Mouse (Mus musculus): Measurements from ENCODE around the gene AI597479.
A peak's percentile ranks its signal among the peaks of the same experiment; 100 is the strongest.
"Not testable (repeated sequence)": the region's sequence is repeated elsewhere in the genome, so short reads cannot be mapped to it uniquely, and the experiment has no call there.

The AI597479 gene

DNA sequence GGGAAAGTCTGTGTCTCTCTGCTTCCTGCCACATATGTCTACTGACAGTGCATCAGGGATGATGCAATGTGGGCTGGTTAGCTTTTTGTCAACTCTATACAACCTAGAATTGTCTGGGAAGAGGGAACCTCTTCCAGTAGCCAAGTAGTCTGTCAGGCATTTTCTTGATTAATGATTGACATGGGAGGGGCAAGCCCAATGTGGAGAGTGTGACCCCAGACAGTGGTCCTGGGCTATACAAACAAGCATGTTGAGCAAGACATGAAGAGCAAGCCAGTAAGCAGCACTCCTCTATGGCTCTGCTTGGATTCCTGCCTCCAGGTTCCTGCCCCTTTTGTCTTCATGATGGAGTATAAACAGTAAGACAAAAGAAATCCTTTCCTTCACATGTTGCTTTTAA is 28.7 kb downstream of the AI597479 start:
- DNase-seq: no peak

DNA sequence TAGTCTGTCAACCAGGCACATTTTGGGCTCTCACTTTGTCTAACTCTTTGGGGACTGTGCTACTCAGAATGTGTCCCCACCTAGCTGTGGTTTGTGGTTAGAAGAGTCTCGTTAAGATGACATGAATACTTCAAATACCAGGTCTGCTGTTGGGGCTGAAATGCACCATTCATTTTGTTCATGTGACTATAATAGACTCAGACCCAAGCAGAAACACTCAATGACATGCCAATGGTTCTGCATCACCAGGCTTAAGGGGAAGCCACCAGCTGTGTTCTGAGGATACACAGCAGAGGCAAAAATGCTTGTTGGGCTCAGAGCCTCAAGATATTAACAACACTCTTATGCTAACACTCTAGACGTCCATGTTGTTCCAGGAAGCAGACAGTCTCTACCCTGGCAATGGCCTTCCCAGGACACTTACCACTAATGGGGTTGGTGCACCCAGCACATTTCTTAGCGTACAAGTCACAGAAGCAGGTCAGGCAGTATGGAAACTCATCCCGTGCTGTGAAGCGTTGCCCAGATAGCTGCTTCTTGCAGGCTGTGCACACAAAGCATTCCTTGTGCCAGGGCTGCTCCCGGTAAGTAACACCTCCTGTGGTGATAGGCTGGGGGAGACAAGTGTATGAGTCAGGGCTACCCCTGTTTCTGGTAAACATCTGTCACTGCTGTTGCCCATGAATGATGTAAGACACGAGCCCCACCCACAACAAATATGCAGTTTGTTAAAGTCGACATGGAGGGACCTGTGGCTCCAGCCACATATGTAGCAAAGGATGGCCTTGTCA is 29.5 kb downstream of the AI597479 start:
- no peak for DNase-seq

DNA sequence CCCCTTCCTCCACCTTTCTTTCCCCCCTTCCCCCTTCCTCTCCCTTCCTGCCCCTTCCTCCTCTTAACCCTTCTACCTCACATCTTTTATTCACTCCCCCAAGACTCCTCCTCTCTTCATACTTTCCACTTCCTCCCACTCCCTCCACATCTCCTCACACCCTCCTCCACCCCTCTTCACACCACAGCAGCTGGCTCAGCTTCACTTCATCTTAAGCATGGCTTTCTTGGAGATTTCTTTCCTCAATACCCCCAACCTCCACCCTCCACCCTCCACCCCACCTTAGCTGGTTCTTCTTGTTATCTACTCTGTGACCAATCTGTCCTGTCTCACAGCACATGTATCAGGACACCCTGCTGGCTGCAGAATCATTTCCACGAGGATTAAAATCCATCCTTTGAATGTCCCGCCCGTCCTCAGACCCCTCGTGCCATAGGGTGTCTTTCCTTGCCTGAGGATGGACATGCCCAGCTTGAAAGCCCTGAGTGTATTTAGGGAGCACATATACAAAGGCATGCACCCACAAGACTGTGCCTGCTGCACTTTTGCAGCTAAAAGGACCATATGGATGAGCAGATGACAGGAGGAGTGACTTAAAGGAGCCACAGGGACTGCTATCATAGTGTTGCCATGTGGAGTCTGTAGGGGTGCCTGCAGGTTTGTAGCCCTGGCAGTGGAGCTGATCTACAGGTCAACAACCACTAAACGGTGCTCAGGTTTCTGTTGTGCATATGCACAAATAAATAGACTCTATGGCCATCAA is 31.9 kb downstream of the AI597479 start:
- no peak for DNase-seq

DNA sequence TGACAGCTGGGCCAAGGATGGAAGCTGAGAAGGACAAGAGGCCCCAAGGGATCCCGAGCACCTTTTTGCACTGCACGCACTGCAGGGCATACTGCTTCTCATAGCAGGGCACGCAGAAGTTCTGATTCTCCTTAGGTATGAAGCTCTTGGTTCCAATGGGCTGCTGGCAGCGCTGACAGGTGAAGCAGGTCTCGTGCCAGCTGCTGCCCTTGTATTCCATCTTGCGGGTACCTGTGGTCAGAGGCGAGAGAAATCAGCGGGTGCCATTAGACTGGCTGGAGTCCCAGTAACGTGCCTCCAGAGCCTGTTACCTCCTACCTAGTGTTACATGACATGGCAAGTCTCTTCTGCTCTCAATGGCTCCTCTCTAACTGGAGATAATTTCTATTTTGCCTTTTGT is 33.1 kb downstream of the AI597479 start:
- no peak for DNase-seq

DNA sequence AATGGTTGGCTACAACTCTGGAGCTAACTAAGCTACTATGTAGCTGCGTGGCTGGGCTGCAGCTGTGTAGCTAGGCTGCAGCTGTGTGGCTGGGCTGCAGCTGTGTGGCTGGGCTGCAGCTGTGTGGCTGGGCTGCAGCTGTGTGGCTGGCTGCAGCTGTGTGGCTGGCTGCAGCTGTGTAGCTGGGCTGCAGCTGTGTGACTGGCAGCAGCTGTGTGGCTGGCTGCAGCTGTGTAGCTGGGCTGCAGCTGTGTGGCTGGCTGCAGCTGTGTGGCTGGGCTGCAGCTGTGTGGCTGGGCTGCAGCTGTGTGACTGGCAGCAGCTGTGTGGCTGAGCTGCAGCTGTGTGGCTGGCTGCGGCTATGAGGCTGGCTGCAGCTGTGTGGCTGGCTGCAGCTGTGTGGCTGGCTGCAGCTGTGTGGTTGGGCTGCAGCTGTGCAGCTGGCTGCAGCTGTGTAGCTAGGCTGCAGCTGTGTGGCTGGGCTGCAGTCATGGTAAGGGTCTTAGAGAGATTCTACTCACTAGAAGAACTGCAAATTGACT is 38.0 kb downstream of the AI597479 start:
- DNase-seq: not testable (repeated sequence)

DNA sequence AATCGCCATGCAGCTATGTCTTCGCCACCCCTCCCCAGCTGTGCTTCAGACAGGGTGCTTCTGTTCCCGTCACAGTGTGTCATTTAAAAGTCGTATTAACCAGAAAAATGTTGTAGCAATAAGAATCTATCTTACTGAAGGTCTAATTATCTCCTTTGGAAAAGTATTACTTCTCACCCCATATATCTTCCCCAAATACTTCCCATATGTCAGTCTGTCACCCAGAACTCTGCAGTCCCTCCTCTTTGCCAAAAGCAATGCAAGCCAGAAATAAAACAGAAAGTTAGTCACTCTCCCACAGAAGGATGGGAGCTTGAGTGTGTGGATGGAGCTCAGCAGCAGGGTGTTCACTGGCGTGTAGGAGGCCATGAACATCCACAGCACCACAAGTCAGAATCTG is 38.8 kb downstream of the AI597479 start:
- DNase-seq: no peak

DNA sequence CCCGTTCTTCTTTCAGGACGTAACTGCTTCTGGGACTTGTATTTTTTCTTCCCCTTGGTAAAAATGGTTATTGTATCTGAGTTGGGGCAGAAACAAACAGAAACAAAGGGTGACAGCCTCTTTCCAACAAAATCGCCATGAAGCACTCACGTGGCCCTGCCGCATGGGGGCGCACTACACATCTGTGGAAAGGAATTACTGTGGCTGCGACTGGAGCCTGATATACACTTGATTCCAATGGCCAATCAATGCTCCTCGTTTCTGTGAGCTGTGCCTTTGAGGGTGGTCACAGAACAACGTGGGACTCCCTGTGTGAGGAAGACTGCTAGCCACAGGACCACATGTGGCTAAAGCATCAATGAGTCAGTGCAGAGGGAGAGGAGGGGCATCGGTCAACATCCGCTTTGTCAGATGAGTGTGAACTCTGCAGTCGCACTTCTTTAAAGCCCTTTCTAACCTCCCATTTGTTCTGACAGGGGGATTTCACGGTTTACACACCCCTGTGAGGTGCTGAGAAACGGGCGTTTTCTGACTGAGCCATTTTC is 39.8 kb downstream of the AI597479 start:
- no peak for DNase-seq

DNA sequence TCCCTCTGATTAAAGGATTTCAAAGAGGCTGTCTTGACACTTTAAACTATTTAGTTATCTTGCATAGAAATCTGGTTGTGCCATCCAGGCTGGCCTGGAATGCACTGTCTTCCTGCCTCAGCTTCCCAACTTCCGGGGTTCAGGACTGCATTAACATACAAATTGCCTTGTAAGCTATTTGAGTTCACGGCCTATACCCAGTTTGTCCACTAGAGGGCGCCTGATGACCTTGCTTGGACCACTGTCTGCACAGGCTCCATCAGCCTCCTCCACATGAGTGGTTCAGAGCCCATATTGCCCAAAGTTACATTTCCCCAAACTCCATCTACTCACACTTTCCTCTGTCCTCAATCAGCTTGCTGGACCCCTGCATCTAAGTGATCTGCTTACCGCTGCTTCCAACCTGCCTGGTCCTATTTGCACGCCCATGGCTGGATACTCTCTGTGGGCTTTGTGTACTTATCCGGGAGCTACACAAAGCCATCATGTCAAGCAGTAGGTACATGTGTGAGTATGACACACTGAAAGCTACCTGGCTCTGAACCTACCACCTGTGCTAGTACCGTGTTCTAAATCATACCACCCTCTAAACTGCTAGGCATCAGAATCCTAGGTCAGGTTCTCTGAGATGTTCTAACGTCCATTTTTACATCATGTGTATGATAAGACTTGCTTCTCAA is 41.2 kb downstream of the AI597479 start:
- peak; percentile 83 for DNase-seq

DNA sequence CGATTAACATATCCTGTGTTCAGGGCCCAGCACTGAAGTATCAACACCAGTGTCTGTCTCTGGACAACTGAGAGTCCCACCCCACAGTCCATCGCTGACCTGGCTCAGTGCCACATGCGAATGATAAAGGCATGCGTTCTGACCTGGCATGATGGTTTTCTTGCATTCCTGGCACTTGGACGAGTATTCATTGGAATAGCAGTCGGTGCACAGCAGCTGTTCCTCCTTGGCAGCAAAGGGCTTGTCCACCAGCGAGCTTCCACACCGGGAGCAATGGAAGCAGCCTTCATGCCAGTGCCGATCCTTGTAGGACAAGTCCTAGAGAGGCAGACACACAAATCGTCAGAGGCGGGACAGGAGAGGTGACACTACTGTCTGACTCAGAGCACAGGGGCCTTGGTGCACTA is 43.0 kb downstream of the AI597479 start:
- no peak for DNase-seq

DNA sequence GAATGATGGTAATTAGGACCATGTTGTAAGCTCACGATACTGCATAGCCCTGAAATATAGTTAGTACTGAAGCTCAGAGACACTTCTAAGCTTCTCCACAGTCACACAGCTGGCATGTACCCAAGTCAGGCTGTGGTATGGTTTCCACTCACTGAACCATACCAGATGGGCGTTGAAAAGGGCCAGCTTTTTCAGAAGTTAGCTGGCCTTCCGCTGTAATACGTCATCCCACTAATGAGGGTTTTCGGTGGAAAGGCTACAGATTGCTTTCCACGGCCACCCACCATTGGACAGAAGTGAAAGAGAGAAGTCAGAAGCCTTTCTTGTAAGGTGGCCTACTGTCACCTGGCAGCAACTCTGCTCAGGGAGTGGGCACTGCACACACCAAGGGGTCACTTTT is 44.3 kb downstream of the AI597479 start:
- no peak for DNase-seq

DNA sequence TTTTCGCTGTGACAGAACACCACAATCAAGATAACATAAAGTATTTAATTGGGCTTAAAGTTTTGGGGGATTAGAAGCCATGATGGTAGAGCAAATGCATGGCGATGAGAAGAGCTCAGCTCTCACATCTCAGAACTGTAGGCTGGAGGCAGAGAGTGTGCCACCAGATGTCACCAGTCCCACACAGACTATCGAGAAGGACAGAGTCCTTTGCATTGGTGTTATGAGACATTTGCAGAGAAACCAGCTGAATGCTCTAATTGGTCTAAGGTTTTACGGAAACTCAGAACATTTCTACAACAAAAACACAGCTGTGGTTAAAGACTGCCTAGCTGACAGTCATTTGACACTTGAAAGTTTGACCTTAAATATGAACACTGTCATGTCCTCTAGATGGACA is 44.8 kb downstream of the AI597479 start:
- no peak for DNase-seq

DNA sequence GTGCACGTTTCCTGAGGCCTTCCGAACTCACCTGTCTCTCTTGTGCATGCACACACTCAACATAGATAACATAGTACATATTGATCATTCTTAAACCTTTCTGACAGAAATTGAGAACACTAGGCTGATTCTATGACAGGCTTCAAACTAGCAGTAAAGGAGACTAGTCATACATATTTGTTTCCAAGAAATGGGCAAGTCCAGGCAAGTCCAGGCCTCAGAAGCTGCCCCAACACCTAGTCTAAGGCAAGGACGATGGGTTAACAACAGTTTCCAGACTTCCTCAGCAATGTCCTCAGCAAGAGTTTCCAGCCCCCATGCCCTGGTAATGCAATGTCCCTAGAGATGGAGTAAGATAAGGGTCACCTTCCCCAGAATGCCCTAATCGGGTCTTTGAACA is 45.3 kb downstream of the AI597479 start:
- DNase-seq: no peak

DNA sequence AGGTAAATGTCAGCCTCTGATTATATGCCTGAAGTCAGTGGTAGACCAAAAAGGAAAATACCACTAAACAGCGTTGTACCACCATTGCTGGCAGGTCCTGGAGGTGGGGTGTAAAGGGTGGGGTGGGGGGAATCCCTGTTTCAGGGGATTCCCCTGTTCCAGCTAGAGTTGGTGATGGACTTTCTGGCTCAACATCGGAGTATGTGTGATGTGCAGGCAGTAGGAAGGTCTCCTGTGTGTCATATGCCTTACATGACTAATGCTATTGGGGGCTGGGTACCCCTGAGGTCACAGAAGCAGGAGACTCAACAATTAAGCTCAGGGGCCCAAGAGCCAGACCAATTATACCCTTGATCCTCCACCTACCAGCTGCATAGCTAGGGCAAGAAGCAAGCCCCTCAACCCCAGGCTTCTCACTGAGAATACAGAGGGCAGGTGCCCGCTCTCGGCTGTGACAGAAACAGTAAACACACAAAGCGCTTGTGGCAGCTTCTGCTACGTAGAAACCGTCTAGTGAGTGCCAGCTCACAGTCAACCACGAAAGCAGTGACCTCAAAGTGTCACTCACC is 45.9 kb downstream of the AI597479 start:
- no peak for DNase-seq

DNA sequence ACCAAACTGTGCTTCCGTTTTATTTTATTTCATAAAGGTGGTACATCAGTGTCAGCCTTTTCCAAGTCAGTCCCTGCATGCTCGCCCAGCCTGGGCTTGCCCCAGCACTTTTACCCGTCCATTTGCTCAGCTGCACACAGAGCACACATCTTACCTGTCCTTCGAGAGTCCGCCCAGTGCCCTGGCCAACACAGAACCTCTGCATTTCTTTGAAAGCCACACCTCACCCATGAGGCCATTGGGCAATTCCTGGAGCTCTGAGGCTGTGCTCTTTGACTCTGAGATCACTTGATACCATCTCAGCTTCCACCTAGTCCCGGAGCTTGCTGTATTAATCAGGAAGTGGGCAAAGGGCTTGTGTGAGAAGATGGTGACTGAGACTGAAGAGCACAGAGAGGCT is 46.9 kb downstream of the AI597479 start:
- DNase-seq: no peak

DNA sequence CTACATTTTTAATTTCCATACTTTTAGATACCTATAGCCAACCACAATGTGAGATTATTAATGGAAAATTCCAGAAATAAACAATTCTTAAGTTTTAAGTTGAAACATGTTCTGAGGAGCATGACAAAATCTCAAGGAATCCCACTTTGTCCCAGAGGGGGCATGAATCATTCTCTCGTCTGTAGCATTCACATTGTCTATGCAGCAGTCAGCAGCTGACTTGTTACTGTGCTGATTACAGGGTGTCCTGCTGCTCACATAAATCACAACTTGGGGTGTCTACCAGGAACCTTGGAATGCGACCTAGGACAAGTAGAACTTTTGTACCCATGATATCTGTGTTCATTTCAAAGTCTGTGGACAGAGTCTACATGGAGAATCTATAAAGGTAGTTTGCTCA is 49.0 kb downstream of the AI597479 start:
- no peak for DNase-seq

DNA sequence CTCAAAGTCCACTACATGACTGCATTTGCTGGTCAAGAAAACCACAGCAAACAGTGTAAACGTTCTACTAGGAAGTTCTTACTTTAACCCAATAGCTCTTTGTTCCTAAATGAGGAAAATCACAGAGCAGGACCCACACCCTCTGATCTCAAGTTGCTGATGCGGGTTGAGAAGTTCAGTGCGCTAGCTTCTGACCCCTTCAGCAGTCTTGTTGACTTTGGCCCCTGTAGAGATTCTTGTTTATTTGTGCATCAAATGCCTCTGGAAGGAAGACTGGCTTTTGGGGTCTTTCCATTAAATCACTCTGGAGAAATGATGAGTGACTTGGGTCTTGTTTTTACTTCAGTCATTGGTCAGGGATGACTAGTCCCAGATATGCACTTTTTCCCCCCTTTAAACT is 51.7 kb downstream of the AI597479 start:
- no peak for DNase-seq

DNA sequence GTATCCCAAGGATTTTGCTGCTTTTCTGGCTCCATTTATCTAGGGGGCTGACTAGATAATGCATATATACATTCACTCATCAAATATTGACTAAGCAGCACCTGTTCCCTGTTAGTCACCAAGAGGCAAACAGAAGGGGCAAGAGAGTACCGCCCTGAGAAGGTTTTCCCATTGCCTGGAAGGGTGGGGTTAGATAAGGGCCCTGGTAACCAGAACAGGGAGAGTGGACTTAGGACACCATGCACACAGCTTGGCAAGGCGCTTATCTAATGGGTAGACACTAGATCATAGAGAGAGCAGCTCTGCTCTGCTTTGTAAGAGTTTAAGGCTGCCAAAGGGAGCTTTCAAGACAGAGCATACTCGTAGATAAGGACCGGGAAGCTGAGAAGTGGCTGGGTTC is 54.1 kb downstream of the AI597479 start:
- DNase-seq: no peak

DNA sequence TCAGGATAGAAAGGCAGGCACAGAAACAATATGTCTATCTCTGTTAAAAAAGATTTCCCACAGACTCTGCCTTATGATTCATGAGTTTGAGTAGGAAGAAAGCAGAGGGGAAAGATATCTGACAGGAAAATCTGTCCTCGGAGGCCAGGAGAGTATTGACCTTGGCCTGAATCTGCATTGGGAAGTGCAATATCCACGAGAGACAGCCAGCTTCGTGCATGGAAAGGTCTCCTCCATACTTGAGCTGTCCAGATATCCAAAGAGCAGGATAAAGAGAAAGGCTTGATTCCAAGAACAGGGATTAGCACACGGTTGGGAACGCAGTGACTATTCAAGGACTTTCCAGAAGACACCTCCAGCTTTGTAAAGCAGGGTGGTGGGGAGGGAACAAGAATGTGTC is 55.0 kb downstream of the AI597479 start:
- no peak for DNase-seq

DNA sequence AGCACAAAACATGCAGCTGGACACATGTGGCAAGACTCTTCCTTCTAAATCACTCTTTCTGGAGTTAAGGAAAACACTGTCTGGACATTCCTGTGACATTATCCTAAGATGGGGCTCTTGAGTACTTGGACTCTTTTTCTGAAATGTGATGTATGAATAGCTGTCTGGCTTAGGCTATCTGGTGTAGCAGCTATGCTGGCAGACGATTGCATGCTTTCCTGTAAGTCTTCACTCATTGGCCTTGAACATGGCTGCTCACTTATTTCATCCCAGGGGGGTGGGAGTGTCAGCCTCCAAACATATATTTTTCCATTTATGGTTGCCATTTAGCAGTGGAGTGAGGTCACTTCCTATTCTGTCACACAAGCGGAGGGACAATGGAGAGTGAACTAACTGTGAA is 56.0 kb downstream of the AI597479 start:
- DNase-seq: no peak

DNA sequence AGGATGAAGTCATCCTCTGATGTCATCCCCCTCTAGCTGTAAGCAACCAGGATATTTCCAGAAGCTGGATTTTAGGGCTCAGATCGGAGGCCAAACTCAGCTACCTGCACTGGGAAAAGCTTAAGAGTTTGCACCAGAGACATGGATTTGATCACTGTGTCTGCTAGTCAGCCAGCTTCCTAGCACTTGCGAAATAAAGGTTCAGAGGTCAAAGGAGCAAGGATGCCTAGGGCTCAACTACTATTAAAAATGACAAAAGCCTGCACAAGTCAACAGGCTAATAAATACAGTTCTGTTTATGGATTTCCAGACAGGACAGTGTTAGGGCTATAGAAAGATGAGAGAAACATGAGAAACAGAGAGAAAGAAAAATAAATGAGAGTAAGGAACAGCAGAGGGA is 59.4 kb downstream of the AI597479 start:
- peak; percentile 8 for DNase-seq

DNA sequence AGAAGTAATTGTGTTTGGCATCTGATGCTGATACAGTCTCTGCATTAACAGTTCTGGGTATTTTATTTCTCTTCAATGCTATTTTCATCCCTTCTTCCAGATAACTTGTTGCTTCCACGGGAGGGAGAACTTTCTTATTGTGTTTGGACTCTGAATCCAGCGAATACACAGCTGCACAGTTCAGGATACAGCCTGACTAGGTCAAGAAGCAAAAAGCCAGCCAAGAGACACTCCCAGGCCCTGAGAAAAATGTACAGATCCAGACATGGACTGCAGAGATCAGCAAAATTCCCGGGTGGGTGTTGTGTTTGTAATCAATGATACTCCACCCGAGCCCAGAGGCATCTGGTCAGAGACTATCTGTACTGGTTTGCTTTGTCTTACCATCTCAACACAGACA is 60.9 kb downstream of the AI597479 start:
- no peak for DNase-seq

DNA sequence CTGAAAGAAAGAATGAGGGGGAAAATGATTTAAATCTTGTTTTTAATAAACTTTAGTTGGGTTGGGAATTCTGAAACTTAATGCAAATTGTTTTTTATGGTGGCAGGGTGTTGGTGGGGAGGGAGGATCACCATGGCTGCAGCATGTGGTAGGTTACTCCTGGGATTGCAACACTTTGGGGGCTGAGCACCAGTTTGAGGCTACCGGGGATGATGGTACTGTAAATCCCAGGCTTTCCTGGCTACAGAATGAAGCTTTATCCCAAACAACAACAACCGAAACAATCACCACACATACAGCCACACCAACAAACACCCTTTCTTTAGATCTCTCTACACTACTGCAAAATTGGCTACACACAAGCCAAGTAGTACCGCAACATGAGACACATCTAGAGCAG is 63.9 kb downstream of the AI597479 start:
- no peak for DNase-seq

DNA sequence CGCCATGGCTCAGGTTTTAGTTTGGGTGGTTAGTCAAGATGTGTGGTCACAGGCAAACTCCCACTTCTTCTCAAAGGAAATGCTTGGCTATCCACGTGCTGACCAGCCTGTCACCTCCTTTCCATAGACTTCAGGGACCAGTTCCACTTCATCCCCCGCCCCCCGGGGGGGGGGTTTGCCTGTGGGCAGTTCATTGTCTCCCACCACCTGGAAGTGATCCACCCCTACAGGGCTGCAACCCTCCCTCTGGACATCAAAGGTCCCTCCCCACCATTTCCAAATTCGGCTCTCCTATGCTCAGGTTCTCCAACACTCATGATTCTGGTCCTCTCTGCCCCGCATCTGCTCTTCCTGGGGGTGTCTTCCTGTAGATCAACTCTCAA is 64.6 kb downstream of the AI597479 start:
- DNase-seq: no peak
